Mouse (Mus musculus): ENCODE measurements around the gene Zbed3. TPM values are rescaled to one million over a fixed set of nuclear protein-coding genes. Genes with fewer than 3 reads are reported as not detected.
A peak's percentile ranks its signal among the peaks of the same experiment; 100 is the strongest.

Gene Zbed3
- polyA plus RNA-seq, 1 experiment from 2014 or later, result 84.1 TPM

DNA sequence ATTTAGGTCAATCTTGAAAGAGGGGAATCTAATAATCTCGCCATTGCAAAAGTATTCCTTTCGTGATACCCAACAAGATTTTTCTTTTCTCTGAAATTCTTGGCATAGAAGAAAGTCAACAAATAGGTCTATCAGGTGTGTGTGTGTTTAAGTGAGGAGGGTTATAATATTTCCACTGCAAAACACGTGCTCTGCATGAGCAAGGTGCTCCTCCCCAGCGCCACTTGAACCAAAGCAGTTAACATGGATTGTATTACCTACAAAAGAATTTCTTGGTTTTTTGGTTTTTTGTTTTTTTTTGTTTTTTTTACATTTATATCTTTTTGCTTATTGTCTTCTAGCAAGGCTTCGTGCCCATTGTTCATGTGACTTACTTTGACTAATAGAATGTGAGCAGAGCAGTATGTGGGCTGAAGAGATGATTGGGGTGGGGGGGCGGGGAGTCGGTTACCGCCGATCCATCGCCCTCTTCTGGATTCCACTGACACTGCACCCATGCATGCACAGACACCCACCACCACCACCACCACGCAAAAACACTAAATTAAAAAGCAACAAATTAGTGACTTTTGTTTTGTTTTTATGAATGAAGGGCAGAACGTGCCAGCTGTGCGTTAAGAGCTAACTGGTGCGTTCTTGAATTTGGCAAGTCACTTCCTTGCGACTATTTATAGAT, 676 bp downstream of the Zbed3 start:
- no peak for ATAC-seq (replicated peaks; ENCODE audit: low FRiP score)

DNA sequence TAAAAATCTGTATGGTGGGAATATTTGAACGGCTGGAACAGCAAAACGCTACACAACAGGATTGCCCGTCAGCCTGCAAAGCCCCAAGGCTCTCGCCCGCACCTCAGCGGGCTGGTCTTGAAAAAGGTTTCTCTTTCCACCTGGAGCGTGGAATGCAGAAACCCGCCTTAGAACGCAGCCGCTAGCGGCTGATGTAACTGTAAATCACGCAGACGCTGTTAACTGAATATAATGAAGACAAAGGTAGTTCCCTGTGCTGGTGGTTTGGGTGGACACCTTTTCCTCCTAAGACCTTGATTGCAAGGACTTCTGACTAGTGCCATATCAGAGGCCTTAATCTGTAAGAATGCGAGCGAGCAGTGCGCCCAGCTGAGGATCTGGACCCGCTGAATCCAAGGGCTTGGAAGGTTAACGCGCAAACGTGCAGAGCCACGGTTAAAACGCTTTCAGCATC, 1.2 kb downstream of the Zbed3 start:
- H3K4me3 ChIP-seq (replicated peaks), result peak overlapping the region; percentile 67
- H3K4me2 ChIP-seq, result peak overlapping the region; percentile 70
- peaks cover 7% of the 10 kb centered on the region; the same call in 1 of the 2 replicates for H3K36me3 ChIP-seq
- peak; percentile 10; the same call in 1 of the 2 replicates for ATAC-seq (replicated peaks; ENCODE audit: low FRiP score)
- H3K4me1 ChIP-seq, result peaks cover 48% of the 10 kb centered on the region
- no peaks in the 10 kb centered on the region for H3K9me3 ChIP-seq (replicated peaks)
- WGBS, result under 1% methylated on average over 22 of the region's 22 CpGs
- no peaks in the 10 kb centered on the region for H3K27me3 ChIP-seq
- peak overlapping the region; percentile 77 for H3K9ac ChIP-seq
- H3K27ac ChIP-seq, result peak overlapping the region; percentile 99

More for the DNA sequence above, 676 bp downstream of the Zbed3 start:
- peak overlapping the region; percentile 99 for H3K27ac ChIP-seq
- H3K4me2 ChIP-seq, result peak overlapping the region; percentile 70
- no peaks in the 10 kb centered on the region for H3K27me3 ChIP-seq
- peak overlapping the region; percentile 77 for H3K9ac ChIP-seq
- 23% methylated on average over 15 of the region's 15 CpGs for WGBS
- no peaks in the 10 kb centered on the region for H3K9me3 ChIP-seq (replicated peaks)
- peaks cover 6% of the 10 kb centered on the region; the same call in 1 of the 2 replicates for H3K36me3 ChIP-seq
- peaks cover 49% of the 10 kb centered on the region for H3K4me1 ChIP-seq
- H3K4me3 ChIP-seq (replicated peaks), result peak overlapping the region; percentile 67

DNA sequence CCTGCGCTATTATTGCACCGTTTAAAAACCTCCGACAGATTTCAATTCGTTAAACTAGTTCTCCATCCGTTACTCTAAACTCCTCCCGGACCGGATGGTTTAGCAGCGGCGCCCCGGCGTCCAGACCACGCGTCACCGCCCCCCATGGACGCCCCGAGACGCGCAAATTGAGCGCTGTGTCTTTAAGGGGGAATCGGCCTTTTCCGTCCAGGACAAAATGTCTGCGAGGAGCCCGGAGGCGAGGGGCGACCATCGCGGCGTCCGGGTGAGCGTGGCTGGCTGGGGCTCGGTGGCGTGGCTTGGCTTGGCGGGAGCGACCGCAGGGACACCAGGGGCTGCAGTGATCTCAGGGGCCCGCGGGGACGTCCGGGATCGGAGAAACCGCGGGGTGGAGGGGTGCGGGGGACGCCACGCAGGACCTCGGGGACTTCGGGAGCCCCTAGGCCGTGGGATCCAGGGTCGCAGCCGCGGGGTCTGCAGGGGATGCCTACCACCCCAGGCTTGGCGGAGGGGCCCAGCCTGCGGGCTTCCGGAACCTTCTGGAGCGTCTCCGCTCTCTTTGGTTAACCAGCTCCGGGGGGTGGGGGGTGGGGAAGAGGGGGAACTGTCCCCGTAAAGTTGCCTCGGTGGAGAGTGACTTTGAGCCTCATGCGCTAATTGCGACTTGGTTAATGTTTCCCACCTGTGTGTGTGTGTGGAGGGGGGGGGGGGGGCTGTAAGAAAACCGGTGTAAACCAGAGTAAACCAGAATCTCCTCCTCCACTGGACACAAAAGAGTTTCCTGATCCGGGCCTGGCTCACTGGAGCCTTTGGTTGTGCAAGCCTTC, 1.9 kb downstream of the Zbed3 start:
- ATAC-seq (replicated peaks; ENCODE audit: low FRiP score), result peak; percentile 78
- H3K27me3 ChIP-seq, result no peaks in the 10 kb centered on the region
- peak overlapping the region; percentile 99 for H3K27ac ChIP-seq
- H3K36me3 ChIP-seq, result peaks cover 7% of the 10 kb centered on the region; the same call in 1 of the 2 replicates
- peak overlapping the region; percentile 67 for H3K4me3 ChIP-seq (replicated peaks)
- H3K4me2 ChIP-seq, result peak overlapping the region; percentile 70
- H3K9ac ChIP-seq, result peak overlapping the region; percentile 77
- under 1% methylated on average over 63 of the region's 63 CpGs for WGBS
- peaks cover 47% of the 10 kb centered on the region for H3K4me1 ChIP-seq
- no peaks in the 10 kb centered on the region for H3K9me3 ChIP-seq (replicated peaks)

DNA sequence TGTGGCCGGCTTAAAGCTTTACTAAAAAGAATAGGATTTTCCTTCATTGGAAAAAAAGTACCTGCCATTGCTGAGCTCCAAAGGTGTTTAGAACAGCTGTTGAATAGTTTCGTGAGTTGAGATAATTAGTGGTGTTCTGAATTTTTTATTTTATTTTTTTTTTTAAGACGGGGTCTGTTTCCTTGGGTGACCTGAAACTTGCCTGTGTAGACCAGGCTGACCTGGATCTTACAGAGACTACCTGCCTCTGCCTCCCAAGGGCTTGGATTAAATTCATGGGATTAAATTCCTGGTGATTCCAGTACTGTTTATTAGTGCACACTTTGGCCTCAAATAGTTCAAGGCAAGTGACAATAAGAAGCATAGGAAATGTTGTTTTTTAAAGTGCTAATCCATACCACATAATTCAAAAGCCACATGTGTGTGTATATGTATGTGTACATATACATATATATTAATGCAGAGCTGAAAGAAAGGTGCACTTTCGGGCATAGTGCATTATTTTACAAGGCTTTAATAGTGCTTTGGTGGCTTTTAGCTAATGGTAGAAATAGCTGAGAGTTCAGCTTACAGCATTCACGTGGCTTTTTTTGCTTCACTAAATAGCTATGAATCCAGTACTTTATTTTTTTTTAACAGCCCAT, 2.6 kb downstream of the Zbed3 start:
- Histone ChIP-seq H3K27me3 (no peaks in the 10 kb centered on the region), H3K36me3 (peaks cover 7% of the 10 kb centered on the region; the same call in 1 of the 2 replicates), H3K27ac (peak overlapping the region; percentile 99), H3K9me3 (replicated peaks) (no peaks in the 10 kb centered on the region), H3K9ac (peak overlapping the region; percentile 77), H3K4me2 (peak overlapping the region; percentile 70), H3K4me3 (replicated peaks) (peak overlapping the region; percentile 67), H3K4me1 (peaks cover 49% of the 10 kb centered on the region)
- WGBS, result 5% methylated on average over 5 of the region's 5 CpGs
- no peak for ATAC-seq (replicated peaks; ENCODE audit: low FRiP score)

DNA sequence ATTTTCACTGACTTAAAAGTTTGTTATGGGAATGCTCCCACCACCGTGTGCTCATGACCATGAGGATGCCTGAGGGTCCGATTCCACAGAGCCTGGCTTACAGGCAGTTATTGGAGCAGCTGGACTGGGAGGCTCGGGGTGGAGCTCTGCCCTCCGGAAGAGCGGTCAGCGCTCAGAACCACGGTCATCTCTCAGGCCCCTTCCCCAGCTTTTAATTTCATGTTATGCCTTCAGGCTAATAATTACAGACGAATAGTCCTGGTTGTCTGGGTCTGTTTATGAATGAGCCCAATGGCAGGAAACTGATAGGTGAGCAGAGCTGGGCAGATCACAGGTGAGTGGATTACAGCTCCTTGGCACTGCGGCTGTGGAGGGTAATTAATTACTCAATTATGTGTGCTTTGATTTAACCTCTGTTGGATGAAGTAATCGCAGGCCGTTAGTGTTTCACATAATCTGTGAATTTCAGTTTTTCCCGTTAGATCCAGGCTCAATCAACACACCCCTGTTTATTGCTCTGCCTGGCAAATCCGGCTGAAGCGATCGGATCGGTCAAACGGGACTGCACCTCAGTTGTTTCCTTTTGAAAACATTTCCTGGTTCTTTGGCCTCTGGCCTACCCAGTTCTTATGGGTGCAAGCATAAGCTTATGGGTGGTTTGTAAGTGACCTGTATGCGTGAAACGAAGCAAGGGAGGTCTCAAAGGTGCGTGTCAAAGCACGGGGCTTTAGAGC, 3.4 kb downstream of the Zbed3 start:
- WGBS, result 4% methylated on average over 21 of the region's 21 CpGs
- Histone ChIP-seq H3K4me3 (replicated peaks) (peak overlapping the region; percentile 67), H3K27ac (peak overlapping the region; percentile 99), H3K4me1 (peaks cover 42% of the 10 kb centered on the region), H3K9me3 (replicated peaks) (no peaks in the 10 kb centered on the region), H3K9ac (peak overlapping the region; percentile 77), H3K36me3 (peaks cover 11% of the 10 kb centered on the region; the same call in 1 of the 2 replicates), H3K27me3 (no peaks in the 10 kb centered on the region), H3K4me2 (peak overlapping the region; percentile 70)
- peak; percentile 67 for ATAC-seq (replicated peaks; ENCODE audit: low FRiP score)

- H3K27ac ChIP-seq, result peak overlapping the region; percentile 99
- 6% methylated on average over 5 of the region's 5 CpGs for WGBS
- H3K4me2 ChIP-seq, result peak overlapping the region; percentile 70
- no peaks in the 10 kb centered on the region for H3K9me3 ChIP-seq (replicated peaks)
- H3K4me1 ChIP-seq, result peaks cover 47% of the 10 kb centered on the region
- peak overlapping the region; percentile 67 for H3K4me3 ChIP-seq (replicated peaks)
- no peaks in the 10 kb centered on the region for H3K27me3 ChIP-seq
- no peak for ATAC-seq (replicated peaks; ENCODE audit: low FRiP score)
- peaks cover 13% of the 10 kb centered on the region; the same call in 1 of the 2 replicates for H3K36me3 ChIP-seq
- peak overlapping the region; percentile 77 for H3K9ac ChIP-seq
These were observed 3.9 kb downstream of the Zbed3 start for GRCm38 (mm10) chr13:95327345-95327741.

DNA sequence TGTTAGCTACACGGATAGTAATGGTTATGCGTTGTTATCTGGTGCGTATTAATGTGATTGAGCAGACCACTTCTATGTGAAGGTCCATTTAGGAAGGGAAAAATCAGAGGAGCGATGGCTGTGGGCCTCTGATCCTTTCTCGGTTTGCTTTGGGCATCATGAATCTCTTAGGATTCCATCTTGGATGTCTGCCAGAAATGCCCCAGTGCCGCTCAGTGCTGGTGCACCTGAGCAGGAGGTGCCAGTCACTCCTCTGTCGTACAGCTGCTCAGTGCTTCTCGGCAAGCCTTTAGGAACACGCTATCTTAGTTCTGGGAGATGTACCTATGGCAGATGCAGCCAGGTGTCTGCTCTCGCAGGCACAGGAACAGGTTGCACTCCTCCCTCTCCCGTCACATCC, 5.4 kb downstream of the Zbed3 start:
- Histone ChIP-seq H3K27me3 (no peaks in the 10 kb centered on the region), H3K27ac (no peak overlapping the region), H3K4me1 (peaks cover 49% of the 10 kb centered on the region), H3K9me3 (replicated peaks) (no peaks in the 10 kb centered on the region; the same call in 1 of the 2 replicates), H3K36me3 (peaks cover 13% of the 10 kb centered on the region; the same call in 1 of the 2 replicates), H3K9ac (no peak overlapping the region), H3K4me2 (peak overlapping the region; percentile 12; the same call in 1 of the 2 replicates), H3K4me3 (replicated peaks) (no peak overlapping the region)
- ATAC-seq (replicated peaks; ENCODE audit: low FRiP score), result no peak
- WGBS, result 79% methylated on average over 11 of the region's 11 CpGs

GRCm38 (mm10) chr13:95330507-95330906, 7.1 kb downstream of the Zbed3 start:
- peaks cover 49% of the 10 kb centered on the region for H3K4me1 ChIP-seq
- no peak overlapping the region for H3K9ac ChIP-seq
- no peaks in the 10 kb centered on the region for H3K27me3 ChIP-seq
- peaks cover 24% of the 10 kb centered on the region; the same call in 1 of the 2 replicates for H3K36me3 ChIP-seq
- no peak overlapping the region for H3K27ac ChIP-seq
- WGBS, result 63% methylated on average over 11 of the region's 11 CpGs
- H3K9me3 ChIP-seq (replicated peaks), result no peaks in the 10 kb centered on the region; the same call in 1 of the 2 replicates
- no peak overlapping the region for H3K4me2 ChIP-seq
- H3K4me3 ChIP-seq (replicated peaks), result no peak overlapping the region
- no peak for ATAC-seq (replicated peaks; ENCODE audit: low FRiP score)

- H3K27me3 ChIP-seq, result no peaks in the 10 kb centered on the region
- H3K27ac ChIP-seq, result no peak overlapping the region
- no peaks in the 10 kb centered on the region; the same call in 1 of the 2 replicates for H3K9me3 ChIP-seq (replicated peaks)
- ATAC-seq (replicated peaks; ENCODE audit: low FRiP score), result no peak
- no peak overlapping the region for H3K4me2 ChIP-seq
- peaks cover 38% of the 10 kb centered on the region for H3K4me1 ChIP-seq
- no peak overlapping the region for H3K4me3 ChIP-seq (replicated peaks)
- H3K9ac ChIP-seq, result no peak overlapping the region
- WGBS, result 83% methylated on average over 11 of the region's 11 CpGs
- peaks cover 39% of the 10 kb centered on the region for H3K36me3 ChIP-seq
These were observed 8.9 kb downstream of the Zbed3 start for GRCm38 (mm10) chr13:95332086-95332899.

GRCm38 (mm10) chr13:95336122-95336677, 12.8 kb downstream of the Zbed3 start:
- H3K4me2 ChIP-seq, result no peak overlapping the region
- H3K27me3 ChIP-seq, result no peaks in the 10 kb centered on the region
- ATAC-seq (replicated peaks; ENCODE audit: low FRiP score), result peak; percentile 61
- H3K4me1 ChIP-seq, result peaks cover 7% of the 10 kb centered on the region; the same call in 1 of the 2 replicates
- no peaks in the 10 kb centered on the region; the same call in 1 of the 2 replicates for H3K9me3 ChIP-seq (replicated peaks)
- no peak overlapping the region for H3K9ac ChIP-seq
- 74% methylated on average over 40 of the region's 40 CpGs for WGBS
- peaks cover 67% of the 10 kb centered on the region for H3K36me3 ChIP-seq
- H3K27ac ChIP-seq, result no peak overlapping the region
- H3K4me3 ChIP-seq (replicated peaks), result no peak overlapping the region

Measured in kidney, embryonic 15.5 days (tissue).